Mouse (Mus musculus) erythroblast, embryonic 14.5 days (primary cell): ENCODE measurements around the gene Ppp1r1a. TPM values are rescaled to one million over a fixed set of nuclear protein-coding genes. Genes with fewer than 3 reads are reported as not detected.

Experiments used
- H3K27me3 ChIP-seq: 2 replicates; pipeline ENCODE4 v1.6.1; 2012; ENCODE audit warnings: inconsistent platforms; ENCODE audit not compliant: control insufficient read depth
- H3K36me3 ChIP-seq: 2 replicates; pipeline ENCODE4 v1.6.1; 2012; ENCODE audit warnings: mild to moderate bottlenecking, inconsistent platforms; ENCODE audit not compliant: control insufficient read depth
- H3K4me1 ChIP-seq: 2 replicates; pipeline ENCODE4 v1.6.1; 2012; ENCODE audit warnings: inconsistent platforms; ENCODE audit not compliant: control insufficient read depth
- H3K4me3 ChIP-seq: replicated peaks from 2 replicates; pipeline ENCODE3; 2012; ENCODE audit warnings: moderate library complexity, mild to moderate bottlenecking, inconsistent platforms
- H3K9me3 ChIP-seq: 2 replicates; pipeline ENCODE4 v1.6.1; 2012; ENCODE audit warnings: low read length, inconsistent platforms, mixed read lengths; ENCODE audit not compliant: control insufficient read depth
- GATA1 ChIP-seq: IDR thresholded peaks from 2 replicates; pipeline ENCODE4 v1.6.1; 2012; ENCODE audit warnings: low read length, inconsistent platforms, mixed read lengths
- TAL1 ChIP-seq: IDR thresholded peaks from 3 replicates; pipeline ENCODE4 v1.6.1; 2012; ENCODE audit warnings: low read length, inconsistent platforms, mixed read lengths
- polyA plus RNA-seq: library from polyadenylated mRNA; stranded (reverse); fragments of >175 nt; gene quantifications from 2 replicates; pipeline ENCODE4 v1.2.3, GENCODE M21; 2012

Gene Ppp1r1a
- polyA plus RNA-seq, result not detected in 2 replicates

DNA sequence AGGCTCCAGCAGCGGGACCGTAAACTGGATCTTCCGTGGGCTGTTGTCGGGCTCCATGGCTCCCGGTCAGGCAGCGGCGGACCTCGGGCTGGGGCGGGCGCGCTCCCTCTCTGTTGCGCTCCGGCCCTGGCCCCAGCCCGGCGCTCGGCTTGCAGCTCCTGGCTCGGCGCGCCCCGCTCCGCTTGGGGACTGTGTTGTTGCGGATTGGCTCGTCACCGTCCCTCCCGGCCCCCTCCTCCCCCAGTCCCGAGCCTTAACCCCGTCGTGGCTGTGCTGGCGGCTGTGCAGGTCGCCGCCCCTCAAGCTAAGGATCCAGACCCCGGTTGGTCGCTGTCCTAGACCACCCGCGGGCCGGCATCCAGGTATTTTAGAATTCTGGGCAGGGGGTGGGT, at the start of gene Ppp1r1a:
Gene Ppp1r1a, minus strand, starts transcription at position 182 of the 392 bp plus-strand sequence.
- no peak for TF ChIP-seq TAL1
- no peak for TF ChIP-seq GATA1
- H3K4me3 ChIP-seq, result no peak within 1 kb of the TSS
- no peaks in the 10 kb centered on the region for H3K4me1 ChIP-seq
- H3K9me3 ChIP-seq, result no peaks in the 10 kb centered on the region
- H3K36me3 ChIP-seq, result no peaks in the 10 kb centered on the region
- H3K27me3 ChIP-seq, result peaks cover 41% of the 10 kb centered on the region

DNA sequence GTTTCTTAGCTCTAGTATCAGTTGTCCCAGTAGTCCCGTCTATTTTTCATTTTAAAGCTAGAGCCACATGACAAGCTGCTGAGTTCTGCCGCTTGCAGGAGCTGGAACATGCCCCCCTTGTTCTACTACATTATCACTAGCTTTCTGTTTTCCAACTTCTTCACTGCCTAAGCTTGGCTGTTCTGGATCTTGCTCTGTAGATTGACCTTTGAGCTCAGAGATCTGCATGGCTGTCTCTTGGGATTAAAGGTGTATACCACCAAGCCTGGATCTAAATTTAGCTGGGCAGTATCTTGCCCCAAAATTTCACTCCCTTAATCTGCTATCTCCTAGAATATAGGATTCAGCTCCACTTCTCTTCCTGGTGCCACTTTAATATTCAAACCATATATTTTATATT, 48.1 kb upstream of the Ppp1r1a start:
- no peak overlapping the region for H3K4me3 ChIP-seq
- H3K9me3 ChIP-seq, result no peaks in the 10 kb centered on the region
- no peaks in the 10 kb centered on the region for H3K36me3 ChIP-seq
- no peaks in the 10 kb centered on the region for H3K4me1 ChIP-seq
- TF ChIP-seq GATA1 (no peak), TAL1 (no peak)
- no peaks in the 10 kb centered on the region for H3K27me3 ChIP-seq

DNA sequence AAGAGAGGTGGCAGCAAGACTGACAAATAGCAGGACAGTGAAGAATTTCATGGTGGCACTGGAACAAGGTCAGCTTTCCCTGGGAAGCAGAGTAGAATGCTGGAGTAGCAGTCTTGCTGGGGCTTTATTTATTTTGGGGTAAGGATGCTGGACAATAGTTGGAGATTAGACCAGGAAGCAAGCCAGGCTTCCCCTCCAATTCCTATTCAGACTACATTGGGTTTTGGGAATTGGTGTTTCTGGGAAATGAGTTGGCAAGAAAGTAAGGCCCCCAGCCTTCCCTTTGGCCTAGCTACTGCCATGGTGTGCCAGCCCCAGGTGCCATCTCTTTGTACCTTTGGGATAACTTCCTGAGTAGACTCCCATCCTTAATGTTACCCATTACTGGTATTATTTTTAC, 27.2 kb upstream of the Ppp1r1a start, which contains the start of gene Glycam1:
Gene Glycam1, minus strand, starts transcription at position 101 of the 400 bp plus-strand sequence.
- Histone ChIP-seq H3K36me3 (no peaks in the 10 kb centered on the region), H3K4me3 (no peak within 1 kb of the TSS), H3K9me3 (no peaks in the 10 kb centered on the region), H3K4me1 (no peaks in the 10 kb centered on the region), H3K27me3 (no peaks in the 10 kb centered on the region)
- TF ChIP-seq TAL1, result no peak
- no peak for TF ChIP-seq GATA1

DNA sequence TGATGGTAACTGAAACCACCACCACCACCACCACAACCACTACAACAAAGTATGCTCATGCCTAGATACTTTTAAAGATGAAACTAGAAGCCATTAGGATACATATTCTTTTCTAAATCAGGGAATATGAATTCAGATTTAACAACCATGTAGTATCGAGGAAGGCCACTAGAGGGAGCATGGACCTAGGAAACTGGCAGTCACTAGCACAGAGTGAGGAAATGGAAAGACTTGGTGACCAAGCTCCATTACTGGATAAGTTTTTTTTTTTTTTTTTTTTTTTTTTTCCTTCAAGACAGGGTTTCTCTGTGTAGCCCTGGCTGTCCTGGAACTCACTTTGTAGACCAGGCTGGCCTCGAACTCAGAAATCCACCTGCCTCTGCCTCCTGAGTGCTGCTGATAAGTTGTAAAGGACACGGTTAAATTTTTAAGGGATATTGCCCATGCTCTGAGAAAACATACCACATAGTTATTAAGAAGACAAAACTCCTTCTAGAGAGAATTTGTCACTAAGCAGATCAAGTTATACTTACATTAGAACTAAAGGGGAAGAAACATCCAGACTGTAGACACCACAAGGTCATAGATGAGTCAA, 14.4 kb upstream of the Ppp1r1a start:
- Histone ChIP-seq H3K4me3 (no peak overlapping the region), H3K27me3 (no peaks in the 10 kb centered on the region), H3K4me1 (no peaks in the 10 kb centered on the region), H3K36me3 (no peaks in the 10 kb centered on the region), H3K9me3 (no peaks in the 10 kb centered on the region)
- no peak for TF ChIP-seq TAL1
- no peak for TF ChIP-seq GATA1

DNA sequence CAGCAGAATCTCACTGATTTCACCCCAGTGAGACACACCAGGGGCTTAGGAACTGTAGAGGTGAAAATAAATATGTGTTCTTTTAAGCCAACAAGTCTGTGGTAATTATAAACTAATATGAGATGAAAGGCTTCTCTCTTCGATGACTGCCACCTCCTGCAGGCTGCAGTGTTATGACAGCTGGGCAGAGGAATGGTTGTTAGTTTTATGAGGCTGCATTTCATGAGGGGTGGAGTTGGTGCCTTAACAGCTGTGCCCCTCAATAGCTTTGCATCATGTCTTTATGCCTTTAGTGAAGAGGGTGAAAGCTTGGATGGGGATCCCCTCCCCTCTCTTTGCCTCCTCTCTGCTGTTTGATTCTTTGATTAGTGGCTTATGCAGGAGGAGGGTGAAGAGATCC, 13.2 kb upstream of the Ppp1r1a start:
- Histone ChIP-seq H3K4me1 (no peaks in the 10 kb centered on the region), H3K9me3 (no peaks in the 10 kb centered on the region), H3K27me3 (no peaks in the 10 kb centered on the region), H3K4me3 (no peak overlapping the region), H3K36me3 (no peaks in the 10 kb centered on the region)
- no peak for TF ChIP-seq GATA1
- no peak for TF ChIP-seq TAL1

DNA sequence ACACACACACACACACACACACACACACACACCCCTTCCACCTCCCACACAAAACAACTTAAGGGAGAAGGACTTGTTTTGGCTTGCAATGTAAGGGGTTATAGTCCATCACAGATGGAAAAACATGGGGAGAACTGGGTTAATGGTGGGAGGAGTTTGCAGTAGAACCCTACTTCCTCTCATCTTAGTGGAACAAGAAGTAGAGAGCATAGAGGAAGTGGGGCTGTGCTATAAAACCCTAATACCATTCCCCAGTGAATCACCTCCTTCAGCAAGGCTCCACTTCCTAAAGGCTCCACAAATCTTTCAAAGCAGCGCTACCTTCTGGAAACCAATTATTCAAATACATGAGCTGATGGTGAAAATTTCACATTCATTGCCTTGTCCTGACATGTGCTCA, 11.7 kb upstream of the Ppp1r1a start:
- Histone ChIP-seq H3K9me3 (no peaks in the 10 kb centered on the region), H3K4me3 (no peak overlapping the region), H3K36me3 (no peaks in the 10 kb centered on the region), H3K27me3 (no peaks in the 10 kb centered on the region), H3K4me1 (no peaks in the 10 kb centered on the region)
- TF ChIP-seq TAL1 (no peak), GATA1 (no peak)

DNA sequence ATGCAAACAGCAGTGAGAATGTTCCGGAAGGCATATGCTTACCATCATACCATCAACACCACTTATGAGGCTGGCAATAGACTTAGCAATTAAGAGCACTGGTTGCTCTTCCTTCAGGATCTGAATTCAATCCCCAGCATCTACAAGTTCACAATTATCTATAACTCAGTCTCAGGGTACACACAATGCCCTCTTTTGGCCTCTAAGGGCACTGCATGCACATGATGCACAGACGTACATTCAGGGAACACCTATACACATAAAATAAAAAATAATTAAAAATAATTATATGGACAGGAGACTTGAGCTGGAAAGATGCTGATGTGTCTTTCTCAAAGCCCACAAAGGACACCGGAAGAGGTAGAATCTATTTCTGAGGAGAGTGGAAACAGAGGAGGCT, 10.2 kb upstream of the Ppp1r1a start:
- no peaks in the 10 kb centered on the region for H3K27me3 ChIP-seq

DNA sequence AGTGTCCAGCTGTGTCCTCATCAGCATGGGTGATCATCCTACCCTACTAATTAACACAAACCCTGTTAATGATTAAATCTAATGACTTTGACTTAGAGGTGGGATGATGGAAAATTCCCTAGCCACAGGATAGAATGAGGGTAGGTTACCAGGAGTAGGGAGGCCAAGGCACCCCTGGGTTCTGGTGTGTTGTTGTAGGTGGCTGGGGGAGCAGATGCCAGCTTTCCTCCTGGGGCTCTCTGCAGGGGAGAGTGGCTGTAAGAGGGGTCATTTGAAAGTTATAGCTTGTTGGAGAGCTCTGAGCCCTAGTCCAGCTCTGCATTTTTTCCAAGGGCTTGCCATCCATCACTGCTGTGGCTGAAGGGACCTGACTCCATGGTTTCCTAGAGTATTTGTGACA, 4.7 kb upstream of the Ppp1r1a start:
- Histone ChIP-seq H3K4me3 (no peak overlapping the region), H3K27me3 (peaks cover 20% of the 10 kb centered on the region), H3K9me3 (no peaks in the 10 kb centered on the region), H3K4me1 (no peaks in the 10 kb centered on the region), H3K36me3 (no peaks in the 10 kb centered on the region)
- TF ChIP-seq GATA1, result no peak
- no peak for TF ChIP-seq TAL1

More for the DNA sequence above, 10.2 kb upstream of the Ppp1r1a start:
- H3K36me3 ChIP-seq, result no peaks in the 10 kb centered on the region
- no peak overlapping the region for H3K4me3 ChIP-seq
- no peaks in the 10 kb centered on the region for H3K9me3 ChIP-seq
- TF ChIP-seq TAL1 (no peak), GATA1 (no peak)
- H3K4me1 ChIP-seq, result no peaks in the 10 kb centered on the region

DNA sequence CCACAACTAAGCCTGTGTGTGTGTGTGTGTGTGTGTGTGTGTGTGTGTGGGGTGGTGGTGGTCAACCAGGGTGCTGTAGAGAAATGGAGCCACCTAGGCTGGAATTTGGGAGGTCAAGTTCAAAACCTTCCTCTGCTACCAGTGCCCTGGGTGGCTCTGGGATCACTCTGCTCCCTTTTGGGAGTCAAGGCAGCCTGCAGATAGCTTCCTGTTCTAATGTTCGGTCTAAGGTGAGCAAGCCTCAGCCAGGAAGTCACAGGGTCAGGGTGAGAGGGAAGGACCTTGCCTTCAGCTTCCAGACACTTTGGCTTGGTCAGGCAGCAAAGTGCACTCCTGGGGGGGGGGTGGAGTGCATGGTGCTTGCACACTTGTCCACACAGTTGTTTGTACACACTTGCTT, 2.8 kb upstream of the Ppp1r1a start:
- Histone ChIP-seq H3K4me1 (no peaks in the 10 kb centered on the region), H3K27me3 (peaks cover 36% of the 10 kb centered on the region), H3K4me3 (no peak overlapping the region), H3K9me3 (no peaks in the 10 kb centered on the region), H3K36me3 (no peaks in the 10 kb centered on the region)
- no peak for TF ChIP-seq TAL1
- TF ChIP-seq GATA1, result no peak

DNA sequence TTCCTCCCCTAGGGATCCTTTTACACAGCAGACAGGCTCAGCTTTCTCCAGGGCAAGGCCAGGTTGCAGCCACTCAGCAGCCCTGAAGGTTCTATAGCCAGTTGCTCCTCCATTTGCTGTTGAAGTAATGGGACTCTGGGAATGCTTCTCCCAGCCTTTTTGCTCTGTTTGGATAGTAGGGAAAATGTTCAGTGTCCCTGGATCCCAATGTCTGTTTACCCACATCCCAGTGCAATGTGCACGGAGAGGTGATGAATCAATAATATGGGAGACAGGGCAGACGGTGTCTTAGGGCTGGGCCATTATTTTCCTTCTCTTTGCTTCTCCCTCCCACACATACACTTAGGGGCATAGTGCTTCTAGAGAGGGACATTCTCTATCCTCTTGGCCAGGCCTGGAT, 1.5 kb upstream of the Ppp1r1a start:
- H3K27me3 ChIP-seq, result peaks cover 41% of the 10 kb centered on the region
- H3K4me1 ChIP-seq, result no peaks in the 10 kb centered on the region
- no peaks in the 10 kb centered on the region for H3K36me3 ChIP-seq
- no peak overlapping the region for H3K4me3 ChIP-seq
- no peak for TF ChIP-seq TAL1
- no peak for TF ChIP-seq GATA1
- H3K9me3 ChIP-seq, result no peaks in the 10 kb centered on the region
